Mouse (Mus musculus): ENCODE results near the gene Zdhhc4.

Zdhhc4 gene

GRCm38 (mm10) chr5:143287774-143288328 lies 41.2 kb downstream of the Zdhhc4 start:
- in situ Hi-C loops (cut with MboI, MseI), result loop anchor here in 1 of 2 experiments (10.0 kb wide), 1 partner anchor 343 kb away; no protein-coding TSS in a partner anchor

DNA sequence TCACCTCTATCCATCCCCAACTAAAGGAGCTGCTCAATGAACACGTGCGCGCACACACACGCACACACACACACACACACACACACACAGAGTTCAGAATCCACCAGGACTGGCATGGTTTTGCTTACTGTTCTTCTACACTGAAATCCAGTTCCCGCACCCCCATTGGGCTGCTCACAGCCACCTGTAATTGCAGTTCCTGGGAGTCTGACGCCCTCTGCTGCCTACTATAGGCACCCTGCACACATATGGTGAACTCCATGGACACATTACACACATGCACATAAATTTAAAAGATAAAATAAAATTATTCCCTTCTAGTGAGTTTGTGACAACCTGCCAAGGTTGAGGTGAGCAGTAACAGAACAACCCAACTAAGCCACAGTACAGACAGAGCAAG lies 44.3 kb downstream of the Zdhhc4 start:
- in situ Hi-C loops (cut with MboI, MseI), result loop anchor here in 1 of 2 experiments (10.0 kb wide), 1 partner anchor 340 kb away; no protein-coding TSS in a partner anchor

GRCm38 (mm10) chr5:143279247-143279646 lies 49.8 kb downstream of the Zdhhc4 start:
- in situ Hi-C loops (cut with MboI, MseI), result no loop called here

- in situ Hi-C loops (cut with MboI, MseI), result no loop called here
Observed at GRCm38 (mm10) chr5:143275761-143276160, 53.3 kb downstream of the Zdhhc4 start.

DNA sequence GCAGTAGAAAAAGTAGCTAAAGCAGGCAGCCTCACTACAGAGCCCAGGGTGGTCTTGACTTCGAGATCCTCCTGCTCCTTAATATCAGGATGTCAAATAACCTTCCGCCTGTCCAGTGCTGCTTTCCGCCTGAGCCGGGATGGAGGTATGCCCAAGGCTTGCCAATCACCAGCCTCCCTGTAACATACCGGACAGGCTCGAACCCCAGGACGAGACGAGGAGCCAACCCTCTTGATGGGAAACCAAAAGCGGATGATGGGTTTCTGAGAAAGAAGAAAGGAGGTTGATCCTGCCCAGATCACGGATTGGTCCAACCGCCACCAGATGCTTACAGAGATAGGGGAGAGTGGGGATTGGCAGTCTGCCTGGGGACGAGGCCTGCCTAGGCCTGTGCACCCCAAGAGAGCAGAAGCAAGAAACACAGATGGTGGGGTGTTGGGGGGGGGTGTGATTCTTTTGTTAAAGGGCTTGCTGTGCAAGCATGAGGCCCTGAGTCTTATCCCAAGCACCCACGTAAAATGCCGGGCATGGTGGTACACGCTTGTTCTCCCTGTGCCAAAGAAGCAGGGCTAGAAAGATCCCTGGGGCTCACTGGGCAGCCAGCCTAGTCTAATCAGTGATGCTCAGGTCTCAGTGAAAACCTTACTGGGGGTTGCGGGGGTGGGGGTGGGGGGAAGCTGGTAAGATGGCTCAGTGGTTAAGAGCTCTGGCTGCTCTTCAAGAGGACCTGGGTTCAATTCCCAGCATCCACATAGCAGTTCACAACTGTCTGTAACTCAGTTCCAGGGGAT lies 56.3 kb downstream of the Zdhhc4 start:
- in situ Hi-C loops (cut with MboI, MseI), result no loop called here

DNA sequence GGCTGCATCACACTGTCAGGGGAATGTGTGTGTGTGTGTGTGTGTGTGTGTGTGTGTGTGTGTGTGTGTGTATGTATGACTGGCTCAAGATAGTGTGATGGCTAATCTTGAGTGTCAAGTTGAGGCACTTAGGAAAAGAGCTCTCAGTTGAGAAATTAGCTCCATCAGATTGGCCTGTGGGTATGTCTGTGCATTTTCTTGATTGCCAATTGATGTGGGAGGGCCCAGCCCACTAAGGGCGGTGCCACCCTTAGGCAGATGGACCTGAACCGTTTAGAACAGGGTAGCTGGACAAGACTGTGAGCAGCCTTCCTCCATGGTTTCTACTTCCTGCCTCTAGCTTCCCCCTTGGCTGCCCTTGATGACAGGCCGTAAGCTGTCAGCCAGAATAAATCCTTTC lies 56.9 kb downstream of the Zdhhc4 start:
- in situ Hi-C loops (cut with MboI, MseI), result no loop called here

- in situ Hi-C loops (cut with MboI, MseI), result no loop called here
Observed at GRCm38 (mm10) chr5:143271642-143272041, 57.4 kb downstream of the Zdhhc4 start.

- in situ Hi-C loops (cut with MboI, MseI), result no loop called here
Observed at GRCm38 (mm10) chr5:143270151-143270519, 58.9 kb downstream of the Zdhhc4 start.

- in situ Hi-C loops (cut with MboI, MseI), result no loop called here
Observed at GRCm38 (mm10) chr5:143269363-143270150, 59.5 kb downstream of the Zdhhc4 start, which contains the start of gene Zfp316. TSS of gene Zfp316 (minus strand) at chr5:143270022.

DNA sequence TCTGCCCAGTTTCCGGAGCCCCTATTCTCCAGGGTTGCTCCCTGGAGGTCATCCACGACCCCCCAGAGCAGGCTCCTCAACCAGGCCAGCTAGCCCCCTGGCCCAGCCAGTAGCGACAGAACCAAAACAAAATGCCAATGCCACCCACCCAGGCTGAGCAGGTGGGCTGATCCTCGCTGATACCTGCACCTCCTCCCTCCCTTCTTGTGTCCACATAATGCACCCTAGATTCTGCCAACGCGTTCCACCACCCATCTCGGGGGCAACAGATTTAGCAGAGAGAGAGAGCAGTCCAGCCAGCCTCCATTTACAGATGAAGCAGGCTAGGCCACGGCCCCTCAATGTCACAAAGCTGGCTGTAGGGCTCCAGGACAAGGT lies 60.1 kb downstream of the Zdhhc4 start:
- in situ Hi-C loops (cut with MboI, MseI), result no loop called here

DNA sequence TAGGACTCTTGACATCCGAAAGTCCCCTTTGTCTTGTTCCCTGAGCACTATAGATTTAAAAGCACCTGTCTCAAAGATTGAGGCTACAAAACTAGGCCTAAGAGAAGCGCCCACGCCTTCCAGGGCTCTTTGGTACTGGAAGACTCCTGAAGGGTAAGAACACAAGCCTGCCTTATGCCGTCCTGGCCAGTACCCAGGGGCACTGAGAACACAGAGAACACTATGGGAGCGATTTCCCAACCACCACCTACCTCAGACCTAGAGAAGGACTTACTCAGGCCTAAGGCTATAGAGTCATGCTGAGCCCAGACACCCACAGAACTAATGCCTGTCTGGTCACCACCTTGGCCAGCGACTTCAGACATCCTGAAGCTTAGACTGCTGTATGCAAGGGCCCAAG lies 62.3 kb downstream of the Zdhhc4 start:
- in situ Hi-C loops (cut with MboI, MseI), result no loop called here

Measured in T-helper 17 cell (primary cell).